Comparison of ENCODE assay signal across 32 mouse cellular contexts in genomic region chr2:122286137-122286536, GRCm38 (mm10). TPM values are rescaled to one million over a fixed set of nuclear protein-coding genes. Genes with fewer than 3 reads are reported as not detected.
DNase-seq lines count a peak whose midpoint lies in the region; ATAC-seq and TF ChIP-seq lines count a peak whose summit lies in the region.
"Had no signal": no experiment of that assay in that cellular context is flagged by ENCODE, and none has a peak within 500 bp of the region (broad histone marks: within the 10 kb centered on the region; RNA-seq: fewer than 3 reads in every experiment).

No protein-coding gene starts in this region.

- intact Hi-C loops in heart, postnatal 36 days (cut with DNase I) = no loop called here
- intact Hi-C loops in heart, postnatal 25 days (cut with DNase I) = no loop called here

- no peak for TF ChIP-seq POLR2A in ES-Bruce4 (IDR thresholded peaks at IDR 0.05; ENCODE audit: insufficient read depth, low read length)

- peak; percentile 24 to 67 for DNase-seq in heart, adult 18-20 months
- no peak for DNase-seq in heart, postnatal 36 days
- DNase-seq in heart, postnatal 25 days (ENCODE audit: low spot score) = peak; percentile 29
- DNase-seq in frontal cortex, postnatal 25 days (ENCODE audit: low spot score in 2 of 2) = no peak
- no peak for DNase-seq in layer of hippocampus, postnatal 10 days (ENCODE audit: low spot score in 2 of 2)
- DNase-seq: adrenal gland, postnatal 36 days; cerebellum, postnatal 14 days; gastrocnemius, postnatal 36 days; kidney, postnatal 4 days; liver, embryonic 13.5 days; right cerebral cortex, adult 18-20 months; right cerebral cortex, postnatal 4 days; thymus, adult 2 months had no signal

- no peak overlapping the region for H3K27ac ChIP-seq in ES-Bruce4 (ENCODE audit: insufficient read depth, low read length)
- peak overlapping the region in 1 of 2 experiments; percentile 42; a peak in 2 of 4 replicates for H3K27ac ChIP-seq in heart, embryonic 14.5 days (replicated peaks in 1 of 2; ENCODE audit: control insufficient read depth in 1 of 2, insufficient read depth in 1 of 2, low read depth in 2 of 2, low read length in 2 of 2)
- H3K27ac ChIP-seq: embryonic facial prominence, embryonic 12.5 days; forebrain, embryonic 12.5 days; hindbrain, postnatal 0 days; liver, embryonic 13.5 days; lung, embryonic 15.5 days; macrophage; midbrain, embryonic 10.5 days had no signal

- H3K36me3 ChIP-seq in ES-Bruce4 (ENCODE audit: control insufficient read depth, insufficient read depth, low read length, poor library complexity, severe bottlenecking) = no peaks in the 10 kb centered on the region
- H3K36me3 ChIP-seq in heart, embryonic 14.5 days (ENCODE audit: control insufficient read depth, insufficient read depth, low read length) = no peaks in the 10 kb centered on the region
- H3K36me3 ChIP-seq: embryonic facial prominence, embryonic 12.5 days; forebrain, embryonic 12.5 days; liver, embryonic 13.5 days; lung, embryonic 15.5 days; midbrain, embryonic 10.5 days had no signal

- no peaks in the 10 kb centered on the region for H3K4me1 ChIP-seq in ES-Bruce4 (ENCODE audit: control insufficient read depth, insufficient read depth, low read length)
- H3K4me1 ChIP-seq in heart, embryonic 14.5 days (ENCODE audit: control insufficient read depth in 2 of 2, insufficient read depth in 2 of 2, low read length in 2 of 2) = peaks cover 6 to 7% of the 10 kb centered on the region in 2 experiments; a peak in 3 of 4 replicates
- H3K4me1 ChIP-seq: embryonic facial prominence, embryonic 12.5 days; forebrain, embryonic 12.5 days; liver, embryonic 13.5 days; lung, embryonic 15.5 days; midbrain, embryonic 10.5 days had no signal

- WGBS in heart, embryonic 14.5 days = 53% methylated on average over 7 of the region's 7 CpGs

- 0 out of 2 replicates have a peak, but pooled peaks have one; percentile 17 for TF ChIP-seq EP300 in ES-Bruce4 (IDR thresholded peaks at IDR 0.05; ENCODE audit: insufficient read depth, low read depth, low read length)

- H3K4me2 ChIP-seq in heart, embryonic 14.5 days (ENCODE audit: low read length) = no peak overlapping the region
- H3K4me2 ChIP-seq: embryonic facial prominence, embryonic 12.5 days; forebrain, embryonic 12.5 days; liver, embryonic 13.5 days; lung, embryonic 15.5 days had no signal

- no peak overlapping the region for H3K9ac ChIP-seq in ES-Bruce4 (ENCODE audit: low read depth, poor library complexity, severe bottlenecking)
- H3K9ac ChIP-seq in heart, embryonic 14.5 days (ENCODE audit: low read length) = no peak overlapping the region
- H3K9ac ChIP-seq: embryonic facial prominence, embryonic 12.5 days; forebrain, embryonic 12.5 days; liver, embryonic 13.5 days; lung, embryonic 15.5 days had no signal

- H3K9me3 ChIP-seq in ES-Bruce4 (replicated peaks; ENCODE audit: control insufficient read depth, insufficient read depth, low read length, poor library complexity, severe bottlenecking) = no peaks in the 10 kb centered on the region
- no peaks in the 10 kb centered on the region for H3K9me3 ChIP-seq in heart, embryonic 14.5 days (ENCODE audit: control insufficient read depth, low read length)
- H3K9me3 ChIP-seq: embryonic facial prominence, embryonic 12.5 days; forebrain, embryonic 12.5 days; lung, embryonic 15.5 days; midbrain, embryonic 10.5 days had no signal

- H3K4me3 ChIP-seq in ES-Bruce4 (ENCODE audit: low read depth, low read length) = no peak overlapping the region
- H3K4me3 ChIP-seq in heart, embryonic 14.5 days (ENCODE audit: control insufficient read depth in 1 of 2, insufficient read depth in 1 of 2, low read depth in 1 of 2, low read length in 2 of 2) = no peak overlapping the region
- H3K4me3 ChIP-seq: embryonic facial prominence, embryonic 12.5 days; erythroblast, embryonic 14.5 days; forebrain, embryonic 12.5 days; liver, embryonic 13.5 days; lung, embryonic 15.5 days; midbrain, embryonic 10.5 days had no signal

- TF ChIP-seq CTCF in ES-Bruce4 (IDR thresholded peaks at IDR 0.05; ENCODE audit: low read depth, low read length) = no peak

- H3K27me3 ChIP-seq in ES-Bruce4 (ENCODE audit: control insufficient read depth, insufficient read depth, low read length, poor library complexity, severe bottlenecking) = no peaks in the 10 kb centered on the region
- H3K27me3 ChIP-seq in heart, embryonic 14.5 days (ENCODE audit: control insufficient read depth, insufficient read depth, low read length) = no peaks in the 10 kb centered on the region
- H3K27me3 ChIP-seq: embryonic facial prominence, embryonic 12.5 days; lung, embryonic 15.5 days had no signal

- ATAC-seq in heart, embryonic 14.5 days (ENCODE audit: insufficient number of reproducible peaks, insufficient read depth, low FRiP score, low read depth) = peak; percentile 79
- ATAC-seq: CD4-positive, CD25-positive, alpha-beta regulatory T cell, adult 4 months; hindbrain, postnatal 0 days; intestine, embryonic 16.5 days; midbrain, embryonic 16.5 days had no signal

RNA-seq across cellular contexts. Expression of gene Duox2, which starts 12.1 kb away (rescaled TPM):
- total RNA-seq in heart, adult 18-20 months (2021) = under 1 TPM; 0.27 to 0.44 TPM
- total RNA-seq in heart, postnatal 36 days (2021) = under 1 TPM; 0.35 to 0.47 TPM
- polyA plus RNA-seq in ES-Bruce4 (2011; ENCODE audit: insufficient read depth, insufficient read length, low read depth, missing spikeins) = not detected in 2 replicates
- polyA plus RNA-seq in heart, embryonic 14.5 days (2014; fragmentation: Nextera tagmentation; extraction: Ambion mirVana) = 0.07 and 0.08 TPM in 2 replicates
- total RNA-seq in heart, postnatal 25 days (2021) = under 1 TPM; 0.44 to 0.45 TPM
- under 1 TPM; 0.05 to 0.11 TPM for total RNA-seq in layer of hippocampus, postnatal 10 days (2021)
- total RNA-seq: left cerebral cortex, adult 18-20 months; left cerebral cortex, postnatal 36 days had no signal
- polyA plus RNA-seq: CD4-positive, CD25-positive, alpha-beta regulatory T cell, adult 4 months; erythroblast, embryonic 14.5 days; forebrain, embryonic 12.5 days; hindbrain, embryonic 11.5 days; liver, embryonic 13.5 days; macrophage; midbrain, embryonic 10.5 days; neural tube, embryonic 14.5 days had no signal

RNA-seq across cellular contexts. Expression of gene Duoxa2, which starts 12.6 kb away (rescaled TPM):
- total RNA-seq in heart, adult 18-20 months (2021) = under 1 TPM in 1 of 2 experiments, not detected in 1; 0.18 TPM
- total RNA-seq in heart, postnatal 36 days (2021) = not detected
- polyA plus RNA-seq in ES-Bruce4 (2011; ENCODE audit: insufficient read depth, insufficient read length, low read depth, missing spikeins) = not detected in 2 replicates
- polyA plus RNA-seq in heart, embryonic 14.5 days (2014; fragmentation: Nextera tagmentation; extraction: Ambion mirVana) = not detected in 2 replicates
- total RNA-seq in heart, postnatal 25 days (2021) = under 1 TPM; 0.17 to 0.26 TPM
- total RNA-seq in layer of hippocampus, postnatal 10 days (2021) = under 1 TPM in 1 of 2 experiments, not detected in 1; 0.20 TPM
- total RNA-seq: adrenal gland, adult 18-20 months; adrenal gland, postnatal 36 days; gastrocnemius, adult 18-20 months; gastrocnemius, postnatal 36 days; left cerebral cortex, adult 18-20 months; left cerebral cortex, postnatal 36 days had no signal
- polyA plus RNA-seq: CD4-positive, CD25-positive, alpha-beta regulatory T cell, adult 4 months; embryonic facial prominence, embryonic 12.5 days; erythroblast, embryonic 14.5 days; forebrain, embryonic 12.5 days; hindbrain, embryonic 11.5 days; liver, embryonic 13.5 days; lung, embryonic 15.5 days; macrophage; midbrain, embryonic 10.5 days had no signal

RNA-seq across cellular contexts. Expression of gene Duoxa1, which starts 27.4 kb away (rescaled TPM):
- under 1 TPM in 1 of 2 experiments, not detected in 1; 0.25 TPM for total RNA-seq in heart, adult 18-20 months (2021)
- total RNA-seq in heart, postnatal 36 days (2021) = under 1 TPM in 1 of 2 experiments, not detected in 1; 0.39 TPM
- not detected in 2 replicates for polyA plus RNA-seq in ES-Bruce4 (2011; ENCODE audit: insufficient read depth, insufficient read length, low read depth, missing spikeins)
- not detected in 2 replicates for polyA plus RNA-seq in heart, embryonic 14.5 days (2014; fragmentation: Nextera tagmentation; extraction: Ambion mirVana)
- under 1 TPM; 0.28 to 0.29 TPM for total RNA-seq in heart, postnatal 25 days (2021)
- not detected for total RNA-seq in layer of hippocampus, postnatal 10 days (2021)
- total RNA-seq: adrenal gland, adult 18-20 months; adrenal gland, postnatal 36 days; hindbrain, postnatal 0 days; left cerebral cortex, postnatal 36 days had no signal
- polyA plus RNA-seq: CD4-positive, CD25-positive, alpha-beta regulatory T cell, adult 4 months; erythroblast, embryonic 14.5 days; hindbrain, embryonic 11.5 days; intestine, embryonic 16.5 days; kidney, embryonic 14.5 days; liver, embryonic 13.5 days; macrophage; midbrain, embryonic 10.5 days; neural tube, embryonic 14.5 days had no signal

RNA-seq across cellular contexts. Expression of gene Duox1, which starts 29.3 kb away (rescaled TPM):
- under 1 TPM; 0.17 to 0.28 TPM for total RNA-seq in heart, adult 18-20 months (2021)
- under 1 TPM; 0.17 to 0.27 TPM for total RNA-seq in heart, postnatal 36 days (2021)
- not detected in 2 replicates for polyA plus RNA-seq in ES-Bruce4 (2011; ENCODE audit: insufficient read depth, insufficient read length, low read depth, missing spikeins)
- 0.04 and 0.05 TPM in 2 replicates for polyA plus RNA-seq in heart, embryonic 14.5 days (2014; fragmentation: Nextera tagmentation; extraction: Ambion mirVana)
- under 1 TPM; 0.20 to 0.23 TPM for total RNA-seq in heart, postnatal 25 days (2021)
- total RNA-seq in layer of hippocampus, postnatal 10 days (2021) = under 1 TPM; 0.09 to 0.16 TPM
- total RNA-seq: left cerebral cortex, adult 18-20 months had no signal
- polyA plus RNA-seq: CD4-positive, CD25-positive, alpha-beta regulatory T cell, adult 4 months; erythroblast, embryonic 14.5 days; kidney, embryonic 14.5 days; liver, embryonic 13.5 days; macrophage had no signal

RNA-seq across cellular contexts. Expression of gene Sord, which starts 51.6 kb away (rescaled TPM):
- 100 to 1,000 TPM; 206 to 214 TPM for total RNA-seq in heart, adult 18-20 months (2021)
- 100 to 1,000 TPM; 162 to 168 TPM for total RNA-seq in heart, postnatal 36 days (2021)
- polyA plus RNA-seq in ES-Bruce4 (2011; ENCODE audit: insufficient read depth, insufficient read length, low read depth, missing spikeins) = 30.0 and 30.5 TPM in 2 replicates
- polyA plus RNA-seq in heart, embryonic 14.5 days (2014; fragmentation: Nextera tagmentation; extraction: Ambion mirVana) = 63.6 and 63.7 TPM in 2 replicates
- 100 to 1,000 TPM; 120 to 128 TPM for total RNA-seq in heart, postnatal 25 days (2021)
- total RNA-seq in layer of hippocampus, postnatal 10 days (2021) = 10 to 100 TPM; 12.6 to 15.8 TPM

Comparison
In these comparisons a context has a peak if more than half of its experiments do, and no peak if none do; other contexts are left out.
1. DNase-seq: peak in heart, adult 18-20 months (2 of 2) and heart, postnatal 25 days (single experiment); none in heart, postnatal 36 days (0 of 2), frontal cortex, postnatal 25 days (0 of 2) and layer of hippocampus, postnatal 10 days (0 of 2).